Mouse (Mus musculus) telencephalon, adult 2 months (tissue): ENCODE results near the gene Sh3gl1.

Source experiments
- DNase-seq: peaks from one replicate; pipeline ENCODE4 v3.0.0-alpha.2; 2011; ENCODE audit warnings: low read depth, low spot score

Gene Sh3gl1

GRCm38 (mm10) chr17:55999794-56000499 lies 36.5 kb downstream of the Sh3gl1 start:
- DNase-seq, result no peak

GRCm38 (mm10) chr17:55996007-55996406 lies 40.4 kb downstream of the Sh3gl1 start:
- no peak for DNase-seq

GRCm38 (mm10) chr17:55990278-55990898 lies 46.0 kb downstream of the Sh3gl1 start:
- DNase-seq, result no peak

- peak; percentile 65 for DNase-seq
Measured at GRCm38 (mm10) chr17:55986030-55986961, 50.1 kb downstream of the Sh3gl1 start, which contains the start of gene Fsd1. TSS of gene Fsd1 (plus strand) at chr17:55986509.

- no peak for DNase-seq
Measured at GRCm38 (mm10) chr17:55977301-55977700, 59.1 kb downstream of the Sh3gl1 start.

GRCm38 (mm10) chr17:55976255-55976862 lies 60.1 kb downstream of the Sh3gl1 start:
- DNase-seq, result no peak

GRCm38 (mm10) chr17:55971453-55971852 lies 65.0 kb downstream of the Sh3gl1 start:
- no peak for DNase-seq

GRCm38 (mm10) chr17:55969966-55970891 lies 66.2 kb downstream of the Sh3gl1 start, which contains the start of gene Shd:
TSS of gene Shd (plus strand) at chr17:55970467.
- DNase-seq, result no peak

- no peak for DNase-seq
Measured at GRCm38 (mm10) chr17:55969560-55969959, 66.9 kb downstream of the Sh3gl1 start.

GRCm38 (mm10) chr17:55968210-55968609 lies 68.2 kb downstream of the Sh3gl1 start:
- no peak for DNase-seq

- no peak for DNase-seq
Measured at GRCm38 (mm10) chr17:55967186-55967585, 69.2 kb downstream of the Sh3gl1 start.
